Mouse (Mus musculus): ENCODE data around the gene Ggt5.

Ggt5 gene

DNA sequence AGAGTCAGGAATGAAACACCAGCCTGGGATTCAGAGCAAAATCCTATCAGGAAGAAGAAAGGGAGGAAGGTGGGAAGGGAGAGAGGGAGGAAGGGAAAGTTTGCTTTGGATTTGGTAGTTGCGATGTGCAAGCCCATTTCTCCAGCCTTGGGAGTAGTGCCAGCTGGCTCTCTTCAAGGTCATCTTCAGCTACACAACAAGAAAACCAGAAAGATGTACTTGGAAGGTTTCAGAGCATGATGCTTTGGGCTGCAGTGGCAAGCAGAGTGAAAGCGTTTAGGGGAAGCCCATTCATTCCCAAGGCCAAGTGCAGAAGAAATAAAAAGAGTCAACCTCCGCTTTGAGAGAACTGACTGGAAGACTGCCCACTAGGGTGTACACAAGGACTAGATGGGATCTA is 38.4 kb downstream of the Ggt5 start:
- DNase-seq = no peak

DNA sequence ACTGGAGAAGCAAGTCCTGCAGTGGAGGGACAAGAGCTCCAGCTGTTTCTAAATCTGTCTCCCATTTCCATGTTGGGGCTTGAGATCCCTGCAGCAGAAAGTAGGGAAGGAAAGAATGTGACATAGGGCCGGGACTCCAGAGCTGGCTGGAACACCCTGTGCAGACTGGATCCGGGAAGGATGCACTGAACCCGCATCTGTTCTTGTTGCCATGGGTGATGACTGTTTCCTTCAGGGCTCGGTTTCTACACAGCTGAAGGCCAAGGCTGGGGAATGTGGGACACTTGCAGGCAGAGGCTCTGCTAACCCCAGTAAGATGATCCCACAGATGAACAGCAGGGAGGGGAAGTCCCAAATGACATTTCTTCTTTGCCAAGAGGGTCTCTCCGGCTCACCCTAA is 43.5 kb downstream of the Ggt5 start:
- no peak for DNase-seq

DNA sequence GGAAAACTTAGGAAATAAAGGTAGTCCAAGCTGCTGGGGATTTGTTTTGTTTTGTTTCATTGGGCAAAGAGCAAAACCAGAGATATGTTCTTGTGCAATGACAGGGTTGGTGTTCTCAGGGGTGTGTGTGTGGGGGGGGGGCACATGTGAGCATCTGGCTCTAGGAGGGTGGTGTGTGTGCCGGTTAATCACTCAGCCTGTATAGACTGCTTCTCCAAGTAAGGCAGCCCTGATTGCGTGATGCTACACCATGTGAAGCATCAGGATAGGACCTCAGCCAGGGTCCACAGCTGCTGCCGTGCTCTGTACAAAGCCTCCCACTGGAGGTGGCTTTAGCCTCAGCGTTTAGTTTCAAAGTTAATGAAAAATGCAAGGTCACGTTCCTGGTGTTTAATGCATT is 43.9 kb downstream of the Ggt5 start:
- DNase-seq = no peak

DNA sequence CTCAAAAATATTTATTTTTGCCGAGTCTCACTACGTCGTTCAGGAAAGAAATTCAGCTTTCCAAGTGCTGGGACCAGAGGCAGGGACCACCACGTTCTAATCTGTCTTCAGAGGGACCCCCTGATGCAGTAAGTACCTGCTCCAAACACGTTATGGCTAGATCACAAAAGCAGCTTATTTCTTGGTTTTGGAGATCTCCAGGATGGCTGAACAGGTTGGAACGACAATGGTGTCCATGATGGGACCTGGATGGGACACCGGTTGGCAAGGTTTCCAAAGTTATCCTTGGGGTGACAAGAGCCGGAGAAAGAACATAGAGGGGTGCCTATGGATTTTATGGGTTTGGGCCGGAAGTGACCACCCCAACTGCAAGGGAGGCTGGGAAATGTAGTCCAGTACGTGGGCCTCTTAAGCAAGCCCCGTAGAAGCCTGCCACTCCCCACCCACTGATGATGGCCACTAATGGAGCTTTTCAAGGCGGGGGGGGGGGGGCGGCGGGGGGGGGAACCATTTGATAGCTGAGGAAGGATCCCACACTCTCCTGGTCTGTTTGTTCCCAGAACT is 44.5 kb downstream of the Ggt5 start:
- no peak for DNase-seq

GRCm38 (mm10) chr10:75634610-75635009 is 45.5 kb downstream of the Ggt5 start:
- DNase-seq = no peak

DNA sequence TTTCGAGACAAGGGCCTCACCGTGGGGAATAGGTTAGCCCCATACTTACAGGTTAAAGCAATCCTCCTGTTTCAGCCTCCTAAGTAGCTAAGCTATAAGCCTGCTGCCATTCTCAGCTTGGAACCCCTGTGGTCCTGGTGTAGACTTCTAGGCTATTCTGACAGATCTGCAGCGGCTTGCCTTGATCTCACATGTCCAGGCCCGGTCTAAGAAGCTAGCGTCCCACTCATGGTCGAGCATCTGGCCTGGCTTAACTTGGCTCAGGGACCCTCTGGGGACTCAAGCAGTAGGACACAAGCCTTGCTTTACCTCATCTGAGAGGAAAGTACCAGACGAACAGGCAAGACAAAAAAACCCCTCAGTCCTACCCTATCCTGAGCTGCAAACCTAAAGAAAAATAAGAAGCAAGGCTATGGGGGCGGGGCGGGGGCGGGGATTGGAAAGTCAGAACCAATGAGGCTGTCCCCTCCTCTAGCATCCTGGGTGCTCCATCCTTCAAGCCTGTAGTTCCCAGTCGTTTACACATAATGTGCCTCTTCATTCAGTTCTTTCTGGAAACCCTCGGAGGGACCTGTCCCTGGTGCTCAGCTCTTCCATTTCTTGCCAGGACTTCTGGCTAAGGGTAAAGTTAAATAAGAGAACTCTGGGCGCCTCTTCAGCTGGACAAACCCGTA is 46.0 kb downstream of the Ggt5 start:
- DNase-seq = no peak

- peak; percentile 87 for DNase-seq
Measured at GRCm38 (mm10) chr10:75635693-75636055, 46.5 kb downstream of the Ggt5 start.

- DNase-seq = no peak
Measured at GRCm38 (mm10) chr10:75636084-75636786, 47.1 kb downstream of the Ggt5 start.

GRCm38 (mm10) chr10:75637711-75638110 is 48.6 kb downstream of the Ggt5 start:
- DNase-seq = no peak

DNA sequence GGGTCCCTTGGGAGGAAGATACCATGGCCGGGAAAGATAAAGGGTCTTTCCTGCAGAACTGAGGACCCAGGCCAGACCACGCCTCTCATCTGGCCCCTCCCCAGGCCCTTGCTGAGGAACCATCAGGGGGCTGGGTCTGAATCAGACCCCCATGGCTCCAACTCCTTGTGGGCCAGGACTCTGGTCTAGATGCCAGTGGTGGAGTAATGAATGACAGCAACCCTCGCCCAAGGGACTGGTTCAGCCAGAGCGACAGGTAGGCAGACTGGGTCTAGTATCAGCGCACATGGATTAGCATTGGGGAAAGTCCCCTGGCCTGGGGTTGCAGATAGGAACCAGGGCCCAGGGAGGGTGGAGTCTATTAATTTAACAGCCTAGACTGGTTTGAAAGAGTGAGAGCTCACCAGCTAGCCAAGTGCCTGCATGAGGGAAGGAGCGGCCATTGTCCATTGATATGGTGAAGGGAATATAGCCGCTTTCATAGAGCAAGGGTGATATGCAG is 52.6 kb downstream of the Ggt5 start:
- DNase-seq = no peak

DNA sequence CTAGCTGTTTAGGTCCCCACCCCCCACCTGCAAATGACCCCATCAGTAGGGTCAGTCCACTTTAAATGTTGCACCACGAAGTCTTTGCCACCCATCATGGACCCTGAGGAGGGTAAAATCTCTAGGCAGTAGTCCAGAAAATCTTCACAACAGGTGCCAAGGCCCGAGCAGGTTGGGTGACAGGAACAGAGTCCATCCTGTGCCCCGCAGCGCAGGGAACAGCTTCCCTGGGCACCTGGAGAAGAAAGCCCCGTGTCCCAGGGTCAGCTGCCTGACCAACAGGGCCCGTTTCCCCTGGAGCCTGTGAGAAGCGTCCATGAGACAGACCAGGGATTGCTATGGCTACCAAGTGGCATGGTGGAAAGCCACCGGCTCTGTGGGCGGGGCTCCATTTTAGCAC is 53.3 kb downstream of the Ggt5 start:
- DNase-seq = no peak

- no peak for DNase-seq
Measured at GRCm38 (mm10) chr10:75642891-75643290, 53.8 kb downstream of the Ggt5 start.

DNA sequence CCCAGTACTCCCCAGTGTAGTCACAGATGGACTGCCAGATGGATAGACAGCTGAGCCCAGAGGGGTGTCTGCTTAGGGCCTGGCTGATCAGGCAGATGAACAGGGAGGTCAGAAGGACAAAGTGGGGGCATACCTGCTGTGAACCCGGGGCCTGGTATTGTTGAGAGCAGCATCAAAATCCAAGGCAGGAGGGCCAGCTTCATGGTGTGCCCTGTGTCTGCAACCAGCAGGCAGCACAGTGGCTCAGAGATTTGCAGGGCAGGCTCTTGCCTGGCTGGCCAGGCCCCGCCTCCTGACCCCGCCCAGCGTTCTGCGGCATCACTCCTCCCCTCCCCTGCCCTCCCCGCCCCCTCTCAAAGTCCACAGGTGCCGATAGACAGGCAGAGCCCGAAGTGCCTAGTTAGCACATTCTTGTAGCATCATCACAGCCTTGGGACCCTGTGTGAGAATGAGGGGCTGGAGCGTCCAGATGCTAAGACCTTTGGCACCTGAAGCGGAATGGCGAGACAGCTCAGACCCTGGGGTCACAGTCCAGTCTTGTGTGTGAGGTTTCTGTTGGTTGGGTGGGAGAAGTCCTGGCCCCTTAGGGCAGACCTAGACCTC is 54.7 kb downstream of the Ggt5 start, which contains the start of gene Susd2:
TSS of gene Susd2 (minus strand) at position 268 of the 603 bp plus-strand sequence.
- DNase-seq = peak; percentile 88

DNA sequence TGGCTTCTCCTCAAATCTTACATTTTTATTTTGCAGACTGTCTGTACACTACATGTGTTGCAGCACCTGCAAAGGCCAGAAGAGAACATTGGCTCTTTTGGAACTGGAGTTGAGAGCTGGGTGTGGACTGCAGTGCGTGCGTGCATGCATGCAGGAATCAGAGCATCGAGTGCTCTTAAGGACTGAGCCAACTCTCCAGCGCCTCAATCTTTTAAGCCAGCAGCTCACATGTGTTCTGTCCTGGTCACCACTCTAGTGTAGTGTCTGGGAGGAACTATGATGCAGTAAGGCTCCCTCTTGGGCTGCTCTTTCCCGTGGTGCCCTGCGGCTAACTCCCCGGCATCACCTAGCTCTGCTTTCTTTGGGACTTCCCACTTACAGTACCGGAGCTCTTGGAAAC is 56.5 kb downstream of the Ggt5 start:
- DNase-seq = no peak

- DNase-seq = no peak
Measured at GRCm38 (mm10) chr10:75646406-75646805, 57.3 kb downstream of the Ggt5 start.

- DNase-seq = no peak
Measured at GRCm38 (mm10) chr10:75647362-75647761, 58.2 kb downstream of the Ggt5 start.

DNA sequence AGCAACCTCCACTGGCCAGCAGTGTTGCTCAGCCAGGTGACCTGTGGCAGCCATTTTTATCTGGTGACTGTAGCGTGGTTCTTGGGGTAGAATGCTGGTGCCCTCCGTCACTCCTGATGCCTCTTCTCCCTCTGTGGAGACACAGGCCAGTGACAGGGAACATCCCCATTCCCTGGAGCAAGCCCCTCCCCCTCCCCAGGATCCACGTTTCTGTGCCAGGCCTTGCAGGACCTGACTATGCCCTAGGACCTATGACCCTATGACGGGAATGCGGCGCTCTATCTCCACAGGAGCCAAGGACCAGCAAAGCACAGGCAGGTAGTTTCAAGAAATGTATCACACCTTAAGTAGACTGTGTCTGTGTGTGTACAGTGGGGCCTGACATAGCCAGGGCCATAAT is 59.0 kb downstream of the Ggt5 start:
- no peak for DNase-seq

DNA sequence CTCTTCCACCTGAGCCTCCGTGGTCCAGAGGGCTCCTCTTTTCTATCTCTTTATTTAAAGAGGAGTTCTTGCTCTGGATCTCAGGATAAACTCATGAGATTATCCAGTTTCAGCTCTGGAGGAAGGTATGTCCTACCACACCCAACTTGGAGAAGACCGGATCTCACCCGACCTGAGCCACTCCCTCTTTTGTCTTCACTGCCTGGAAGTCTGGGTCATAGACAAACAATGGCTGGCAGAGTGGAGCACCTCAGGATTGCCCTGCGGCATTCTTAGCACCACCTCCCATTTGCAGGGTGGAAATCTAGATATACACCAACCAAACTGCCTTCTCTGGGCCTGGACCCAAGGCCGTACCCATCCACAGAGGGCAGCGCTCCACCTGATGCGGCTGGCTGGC is 59.9 kb downstream of the Ggt5 start:
- no peak for DNase-seq

GRCm38 (mm10) chr10:75649406-75649995 is 60.4 kb downstream of the Ggt5 start:
- DNase-seq = no peak

DNA sequence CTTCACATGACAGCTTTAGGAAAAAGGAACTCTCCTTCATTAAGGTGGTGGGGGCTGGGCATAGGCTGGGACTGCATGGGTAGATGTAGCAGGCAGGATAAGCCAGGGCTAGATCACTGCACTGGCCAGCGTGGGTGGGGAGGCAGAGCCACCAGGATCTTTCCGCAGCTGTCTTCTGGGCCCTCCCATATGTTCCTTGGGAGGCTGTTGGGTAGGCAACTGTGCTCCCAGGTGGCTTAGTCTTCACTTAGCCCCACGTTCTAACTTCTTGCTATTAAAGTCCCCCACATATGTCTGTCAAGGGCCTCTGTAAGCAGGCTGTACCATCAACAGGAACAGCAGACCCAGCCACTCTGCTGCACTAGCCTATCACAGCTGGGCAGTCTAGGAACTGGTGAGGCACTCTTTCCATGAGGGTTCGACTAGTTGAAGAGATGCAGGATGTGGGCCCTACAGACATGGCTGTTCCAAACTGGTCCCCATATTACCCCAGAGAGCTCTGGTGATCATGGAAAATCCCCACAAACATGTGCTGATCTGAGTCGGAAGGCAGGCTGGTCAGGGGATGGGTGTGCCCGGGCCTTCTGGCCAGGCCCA is 61.3 kb downstream of the Ggt5 start:
- no peak for DNase-seq

- no peak for DNase-seq
Measured at GRCm38 (mm10) chr10:75651381-75652068, 62.4 kb downstream of the Ggt5 start.

- DNase-seq = no peak
Measured at GRCm38 (mm10) chr10:75654053-75654452, 64.9 kb downstream of the Ggt5 start.
